Mouse (Mus musculus): ENCODE measurements around the gene Klk6.

Gene Klk6

DNA sequence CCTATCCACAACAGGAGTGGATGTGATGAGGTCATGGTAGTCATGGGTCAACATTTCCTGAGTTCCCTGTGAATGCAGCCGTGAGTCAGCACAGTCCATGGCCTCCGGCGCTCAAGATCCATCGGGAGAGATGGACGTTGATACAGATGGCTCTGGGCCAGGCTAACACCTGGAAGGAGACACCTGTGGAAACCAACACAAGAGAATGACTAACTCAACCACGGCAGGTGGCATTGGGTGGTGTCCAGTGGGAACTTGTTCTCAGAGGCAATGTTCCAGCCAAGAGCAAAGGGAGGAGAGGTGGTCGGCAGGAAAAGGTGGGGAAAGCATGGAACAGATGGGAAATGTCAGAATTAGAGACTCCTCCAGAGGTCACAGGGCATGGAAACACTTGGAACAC is 2.7 kb upstream of the Klk6 start:
- DNase-seq (ENCODE audit: low read depth, low spot score): no peak

DNA sequence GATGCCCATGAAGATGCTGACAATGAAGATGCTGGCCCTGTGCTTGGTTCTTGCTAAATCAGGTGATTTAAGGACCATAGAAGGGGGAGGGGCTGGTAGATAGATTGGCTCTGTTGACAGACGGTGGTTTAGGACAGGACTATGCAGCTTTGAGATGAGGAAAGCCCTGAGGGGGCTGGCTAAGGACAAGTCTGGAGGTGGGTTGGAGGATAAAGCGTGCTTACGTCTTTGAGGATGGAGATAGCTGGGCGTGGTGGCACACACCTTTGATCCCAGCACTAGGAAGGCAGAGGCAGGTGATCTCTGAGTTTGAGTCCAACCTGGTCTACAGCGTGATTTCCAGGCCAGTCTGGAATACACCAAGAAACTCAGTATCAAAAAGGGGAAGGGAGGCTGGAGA is 1.8 kb downstream of the Klk6 start:
- no peak for DNase-seq (ENCODE audit: low read depth, low spot score)

DNA sequence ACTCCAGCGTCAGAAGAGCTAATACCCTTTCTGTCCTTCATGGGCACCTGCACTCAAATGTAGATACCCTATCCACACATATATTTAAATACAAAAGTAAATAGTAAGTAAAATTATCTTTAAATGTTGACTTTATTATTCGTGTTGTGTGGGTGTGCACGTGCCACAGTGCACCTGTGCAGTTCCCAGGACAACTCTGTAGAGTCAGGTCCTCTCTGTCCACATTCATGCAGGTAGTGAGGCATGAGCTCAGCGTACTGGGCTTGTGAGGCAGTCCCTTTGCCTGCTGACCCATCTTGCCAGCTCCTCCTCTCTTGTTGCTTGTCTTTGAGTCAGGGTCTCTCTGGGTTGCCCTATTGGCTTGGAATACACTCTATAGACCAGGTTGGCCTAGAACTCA is 3.4 kb downstream of the Klk6 start:
- peak; percentile 40 for DNase-seq (ENCODE audit: low read depth, low spot score)

DNA sequence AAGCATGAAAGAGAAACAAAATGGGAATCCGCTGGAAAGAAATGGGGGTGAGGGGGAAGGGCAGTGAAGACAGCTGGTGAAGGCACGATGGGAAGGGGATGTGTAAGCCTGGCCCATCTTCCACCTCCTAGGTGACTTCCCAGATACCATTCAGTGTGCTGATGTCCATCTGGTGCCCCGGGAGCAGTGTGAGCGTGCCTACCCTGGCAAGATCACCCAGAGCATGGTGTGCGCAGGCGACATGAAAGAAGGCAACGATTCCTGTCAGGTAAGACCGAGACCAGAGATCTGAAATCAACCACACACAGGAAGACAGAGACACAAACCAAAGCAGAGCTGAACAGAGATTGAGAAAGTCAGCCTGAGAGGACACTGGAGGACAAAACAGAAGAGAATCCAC is 4.7 kb downstream of the Klk6 start:
- no peak for DNase-seq (ENCODE audit: low read depth, low spot score)

DNA sequence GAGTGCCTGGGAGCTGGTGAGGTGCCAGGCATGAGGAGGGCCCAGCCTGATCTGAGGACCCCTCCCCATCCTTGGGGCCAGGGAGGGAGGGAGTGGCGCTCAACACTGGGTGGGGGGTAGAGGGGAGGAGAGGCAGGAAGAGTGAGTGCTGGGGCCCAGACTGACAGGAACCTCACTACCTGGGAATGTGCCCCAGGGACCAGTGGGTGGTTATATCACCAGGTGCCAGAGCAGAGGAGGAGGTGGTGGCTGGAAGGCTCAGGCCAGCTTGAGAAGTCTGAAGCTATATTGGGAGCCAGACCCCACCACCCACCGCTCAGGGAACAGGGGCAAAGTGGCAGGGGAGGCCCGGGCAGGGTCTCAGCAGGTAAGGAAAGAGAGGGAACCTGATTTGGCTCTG is 17.4 kb downstream of the Klk6 start, which contains the start of gene Klk5:
Klk5 (plus strand) TSS at position 271 of the 400 bp plus-strand sequence.
- no peak for DNase-seq (ENCODE audit: low read depth, low spot score)

DNA sequence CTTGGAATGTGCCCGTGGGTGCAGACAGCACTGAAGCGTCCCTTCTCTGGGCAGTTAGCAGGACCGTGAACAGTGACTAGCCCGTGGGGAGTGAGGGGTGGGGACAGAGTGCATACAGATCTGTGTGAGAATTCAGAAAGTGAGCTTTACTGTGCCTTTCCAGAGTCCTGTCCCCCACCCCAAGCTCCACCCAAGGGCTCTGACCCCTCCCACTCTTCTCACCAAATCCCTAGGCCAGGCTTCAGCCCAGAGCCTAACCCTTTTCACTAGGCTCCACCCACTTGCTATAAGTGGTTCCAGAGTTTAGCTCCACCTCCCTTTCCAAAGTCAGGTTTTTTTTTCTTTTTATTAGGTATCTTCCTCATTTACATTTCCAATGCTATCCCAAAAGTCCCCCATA is 19.5 kb downstream of the Klk6 start:
- DNase-seq (ENCODE audit: low read depth, low spot score): no peak

DNA sequence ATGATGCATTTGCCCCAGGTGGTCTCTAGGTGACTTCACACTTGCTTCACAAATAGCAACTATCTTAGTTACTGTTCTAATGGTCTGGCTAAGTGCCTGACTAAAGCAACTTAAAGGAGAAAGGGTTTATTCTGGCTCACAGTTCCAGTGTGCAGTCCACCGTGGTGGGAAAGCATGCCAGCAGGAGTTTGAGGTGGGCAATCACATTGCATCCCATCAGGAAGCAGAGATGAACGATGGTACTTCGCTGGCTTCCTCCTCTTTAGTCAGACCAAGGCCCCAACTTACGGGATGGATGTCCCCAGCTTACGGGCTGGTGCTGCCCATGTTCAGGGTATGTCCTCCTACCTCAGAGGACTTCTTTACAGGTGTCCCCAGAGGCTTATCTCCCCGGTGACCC is 27.3 kb downstream of the Klk6 start:
- no peak for DNase-seq (ENCODE audit: low read depth, low spot score)

DNA sequence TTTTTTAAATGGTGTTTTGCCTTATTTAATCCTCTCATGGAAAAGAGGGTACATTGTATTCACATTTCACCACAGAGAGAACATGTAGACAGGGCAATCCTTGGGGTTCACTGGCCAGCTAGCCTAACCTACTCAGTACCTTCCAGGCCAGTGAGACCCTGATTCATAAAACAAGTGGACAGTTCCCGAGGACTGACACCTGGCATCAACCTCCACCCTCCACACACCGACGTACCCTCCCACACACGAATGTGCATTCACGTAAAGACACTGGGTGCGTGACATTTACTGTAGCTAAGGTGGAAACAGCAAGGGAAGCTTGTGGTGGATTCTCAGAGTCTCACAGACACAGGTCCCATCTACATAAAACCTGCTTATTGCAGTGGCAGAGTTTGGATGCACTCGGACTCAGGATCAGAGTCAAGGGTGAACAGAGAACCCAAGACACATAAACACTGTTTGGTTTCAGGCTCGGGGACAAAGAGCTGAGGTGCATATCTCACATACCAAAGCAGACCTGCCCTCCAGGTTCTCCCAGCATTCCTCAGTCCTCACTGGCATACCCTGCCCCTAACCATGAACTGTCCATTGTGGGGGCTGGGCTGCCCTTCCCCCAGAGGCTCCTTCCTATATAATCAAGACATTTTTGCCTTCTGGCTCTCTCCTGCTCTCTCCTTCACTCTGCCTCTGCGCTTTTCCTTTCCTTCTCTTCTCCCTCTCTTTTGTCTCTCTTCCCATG is 30.5 kb downstream of the Klk6 start:
- DNase-seq (ENCODE audit: low read depth, low spot score): no peak

DNA sequence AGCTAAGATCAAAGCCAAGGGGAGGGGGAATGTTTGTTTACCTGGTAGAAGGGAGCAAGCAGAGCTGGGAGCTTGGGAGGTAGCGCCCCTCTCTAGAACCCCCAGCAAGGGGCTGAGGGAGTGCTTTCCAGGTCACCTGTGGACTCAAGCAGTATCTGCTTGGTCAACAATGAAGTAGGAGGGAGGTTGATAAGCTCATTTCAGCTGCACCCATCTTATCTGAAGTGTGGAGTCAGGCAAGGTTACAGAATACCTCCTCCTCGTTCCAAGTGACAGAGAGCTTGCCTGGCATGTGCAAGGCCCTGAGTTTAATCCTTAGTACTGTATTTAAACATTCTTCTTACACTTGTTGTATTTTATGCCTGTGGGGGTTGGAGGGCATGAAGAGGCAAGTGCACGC is 31.4 kb downstream of the Klk6 start:
- no peak for DNase-seq (ENCODE audit: low read depth, low spot score)

DNA sequence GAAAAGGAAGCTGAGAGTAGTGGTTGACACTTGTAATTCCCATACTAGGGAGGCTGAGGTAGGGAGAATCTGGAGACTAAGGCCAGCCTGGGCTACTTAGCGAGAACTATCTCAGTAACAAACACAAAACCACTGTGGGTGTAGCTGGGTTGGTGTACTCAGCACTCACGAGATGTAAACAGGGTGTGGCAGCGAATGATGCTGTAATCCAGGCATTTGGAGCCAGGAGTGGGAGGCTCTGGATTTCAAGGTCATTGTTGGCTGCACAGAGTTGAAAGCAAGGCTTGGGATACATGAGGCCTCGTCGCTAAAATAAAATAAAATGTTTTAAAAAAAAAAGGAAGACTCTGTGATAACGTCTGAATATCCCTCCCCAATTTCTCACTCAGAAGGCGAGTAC is 32.0 kb downstream of the Klk6 start:
- no peak for DNase-seq (ENCODE audit: low read depth, low spot score)

DNA sequence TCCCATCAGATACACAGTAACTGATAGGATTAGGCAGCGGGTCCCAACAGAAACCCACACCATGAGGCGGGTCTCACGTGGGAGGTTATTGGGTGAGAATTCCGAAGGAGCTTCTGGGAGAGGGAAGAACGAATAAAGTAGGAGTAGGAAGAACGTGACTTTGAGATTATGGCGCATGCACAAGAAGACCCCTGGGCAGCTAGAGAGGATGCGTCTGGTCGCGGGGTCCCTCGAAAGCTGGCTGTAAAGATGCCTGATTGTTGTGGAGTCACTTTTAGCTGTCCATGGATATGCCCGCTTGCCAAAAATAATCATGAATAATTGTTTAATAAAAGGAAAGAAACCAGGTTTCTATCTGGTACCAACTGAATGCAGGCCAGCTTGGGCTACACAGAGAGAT is 33.2 kb downstream of the Klk6 start:
- no peak for DNase-seq (ENCODE audit: low read depth, low spot score)

DNA sequence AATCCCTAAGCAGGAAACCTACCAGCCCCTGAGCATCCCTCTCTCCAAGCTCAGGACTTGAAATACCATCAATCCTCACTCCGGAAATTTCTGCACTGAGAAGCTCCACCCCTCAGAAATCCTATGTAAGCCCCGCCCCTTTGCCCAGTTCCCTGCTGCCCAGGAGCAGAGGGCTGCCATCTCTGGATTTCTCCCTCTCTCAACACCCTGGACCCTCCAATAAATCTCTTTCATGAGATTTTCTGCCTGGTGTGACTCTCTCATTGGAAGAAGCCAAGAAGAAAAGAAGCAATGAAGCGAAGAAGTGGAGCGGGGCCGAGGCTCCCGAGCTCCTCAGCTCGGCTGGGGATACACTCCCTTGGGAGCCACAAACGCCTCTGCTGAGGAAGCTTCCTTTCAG is 36.1 kb downstream of the Klk6 start:
- no peak for DNase-seq (ENCODE audit: low read depth, low spot score)

DNA sequence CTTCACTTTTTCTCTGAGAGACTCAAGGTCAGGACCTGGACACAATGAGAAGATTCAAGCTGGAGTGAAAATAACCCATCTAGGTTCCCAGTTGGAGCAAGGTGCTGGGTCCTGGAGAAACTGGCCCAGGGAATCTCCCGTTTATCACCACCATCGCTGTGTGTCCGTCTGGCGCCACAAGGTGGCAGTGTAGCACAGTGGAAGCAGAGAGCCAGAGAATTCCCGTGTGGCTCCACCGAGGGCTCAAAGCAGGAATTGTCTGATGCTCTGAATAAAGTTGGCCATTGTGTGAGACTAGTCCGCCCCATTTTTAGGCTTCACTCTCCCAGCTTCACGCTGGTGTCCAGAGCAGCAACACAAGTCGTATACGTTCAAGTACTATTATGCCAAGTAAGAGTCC is 48.9 kb downstream of the Klk6 start:
- peak; percentile 64 for DNase-seq (ENCODE audit: low read depth, low spot score)

DNA sequence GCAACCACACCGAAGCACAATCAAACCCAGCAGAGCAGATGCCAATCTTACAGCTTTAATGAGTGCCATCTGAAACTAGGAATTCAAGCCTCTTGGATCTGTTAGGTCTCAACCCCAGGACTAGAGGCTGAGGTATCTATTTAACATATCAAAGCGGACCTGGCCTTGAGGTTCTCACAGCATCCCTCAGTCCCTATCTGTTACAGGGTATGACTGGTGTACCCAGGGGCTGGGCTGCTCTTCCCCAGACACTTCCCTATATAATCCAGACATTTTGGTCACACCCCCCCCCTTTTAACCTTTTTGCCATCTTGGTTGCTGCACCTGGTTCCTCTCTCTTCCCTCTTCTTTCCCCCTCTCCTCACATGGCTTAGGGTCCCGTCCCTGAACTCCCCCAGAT is 49.4 kb downstream of the Klk6 start:
- DNase-seq (ENCODE audit: low read depth, low spot score): no peak

DNA sequence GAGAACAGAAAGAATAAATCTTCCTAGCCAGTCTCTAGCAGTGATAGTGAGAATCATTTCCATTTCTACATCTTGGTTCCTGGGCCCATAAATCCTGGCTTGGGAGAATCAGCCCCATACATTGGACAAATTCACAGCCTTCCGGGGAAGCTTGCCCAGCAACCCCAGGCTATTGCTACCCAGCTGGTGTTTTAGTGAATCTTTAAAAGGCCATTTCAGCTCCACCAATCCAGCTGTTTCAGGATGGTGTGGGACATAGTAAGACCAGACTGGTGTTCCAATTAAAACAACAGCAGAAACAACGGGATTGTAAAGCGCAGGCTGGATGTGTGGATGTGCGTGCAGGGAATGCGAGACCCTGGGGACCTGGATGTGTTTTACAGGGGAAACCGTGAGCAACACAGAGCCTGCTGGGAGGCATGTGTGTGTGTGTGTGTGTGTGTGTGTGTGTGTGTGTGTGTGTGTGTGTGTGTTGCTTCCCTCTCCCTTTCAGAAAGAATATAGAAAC is 50.6 kb downstream of the Klk6 start:
- no peak for DNase-seq (ENCODE audit: low read depth, low spot score)

DNA sequence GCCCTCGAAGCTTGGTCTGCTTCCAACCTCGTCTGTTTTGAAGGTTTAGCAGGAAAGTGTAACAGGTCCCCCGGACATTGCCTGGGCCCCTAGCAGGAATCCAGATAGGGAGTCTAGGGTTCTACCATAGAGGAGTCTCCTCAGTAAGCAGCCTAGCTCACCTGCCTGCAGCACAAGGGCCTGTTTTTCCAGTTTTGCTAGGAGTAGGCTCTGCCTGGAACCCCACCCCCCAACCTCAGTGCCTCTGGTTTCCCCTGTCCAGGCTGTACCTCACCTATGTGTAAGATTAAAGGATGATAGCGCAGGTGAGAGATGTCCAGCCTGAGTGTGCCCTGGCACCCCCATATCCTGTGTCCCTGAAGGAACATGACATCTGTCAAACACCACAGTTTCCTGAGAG is 52.1 kb downstream of the Klk6 start:
- DNase-seq (ENCODE audit: low read depth, low spot score): peak; percentile 14

DNA sequence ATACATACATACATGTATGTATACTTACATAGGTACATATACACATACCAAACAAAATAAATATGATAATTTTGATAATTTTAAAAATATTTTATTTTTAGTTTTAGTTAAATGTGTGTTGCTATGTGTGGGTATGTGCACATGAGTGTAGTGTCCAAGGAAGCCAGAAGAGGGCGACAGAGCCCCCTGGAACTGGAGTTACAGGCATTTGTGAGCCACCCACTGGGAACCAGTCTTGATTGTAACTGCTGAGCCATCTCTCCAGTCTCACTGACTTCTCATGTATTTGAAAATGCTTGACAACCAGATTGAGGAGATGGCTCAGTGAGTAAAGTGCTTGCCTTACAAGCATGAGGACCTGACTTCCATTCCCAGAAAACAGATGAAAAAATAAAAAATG is 54.0 kb downstream of the Klk6 start:
- peak; percentile 52 for DNase-seq (ENCODE audit: low read depth, low spot score)

DNA sequence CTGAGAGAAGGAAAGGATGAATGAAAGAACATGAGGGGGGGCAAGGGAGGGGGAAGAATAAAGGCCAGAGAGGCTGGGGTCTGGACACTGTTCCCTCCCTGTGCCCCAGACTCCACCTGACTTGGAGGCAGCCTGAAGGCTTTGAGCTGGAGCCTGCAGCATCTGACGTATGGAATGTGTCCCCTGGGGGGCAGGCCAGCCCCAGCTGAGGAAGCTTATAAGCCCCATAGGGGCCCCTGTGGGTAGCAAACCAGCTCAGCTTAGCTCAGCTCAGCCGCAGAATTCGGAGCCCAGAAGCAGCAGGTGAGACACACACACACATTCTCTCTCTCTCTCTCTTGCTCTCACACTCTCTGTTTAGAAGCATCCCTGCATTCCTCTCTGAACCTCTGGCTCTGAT is 56.6 kb downstream of the Klk6 start, which contains the start of gene Klk4:
Klk4 (plus strand) TSS at position 249 of the 400 bp plus-strand sequence.
- DNase-seq (ENCODE audit: low read depth, low spot score): peak; percentile 83

All from A20 (cell line).